In genomic region chr4:106898923-106899322, GRCm38 (mm10) we compare ENCODE assay signal across 17 mouse cellular contexts. TPM values are rescaled to one million over a fixed set of nuclear protein-coding genes. Genes with fewer than 3 reads are reported as not detected.
DNase-seq lines count a peak whose midpoint lies in the region; ATAC-seq and TF ChIP-seq lines count a peak whose summit lies in the region.
"Had no signal": no experiment of that assay in that cellular context is flagged by ENCODE, and none has a peak within 500 bp of the region (broad histone marks: within the 10 kb centered on the region; RNA-seq: fewer than 3 reads in every experiment).

No protein-coding gene starts in this region.

- H3K36me3 ChIP-seq in hindbrain, embryonic 14.5 days (replicated peaks; ENCODE audit: control insufficient read depth, insufficient read depth) = no peaks in the 10 kb centered on the region
- H3K36me3 ChIP-seq in hindbrain, embryonic 11.5 days (ENCODE audit: control insufficient read depth, insufficient read depth, low read length) = no peaks in the 10 kb centered on the region
- H3K36me3 ChIP-seq in embryonic facial prominence, embryonic 11.5 days (replicated peaks; ENCODE audit: control insufficient read depth, insufficient read depth, low read depth, low read length) = no peaks in the 10 kb centered on the region
- H3K36me3 ChIP-seq in limb, embryonic 10.5 days = no peaks in the 10 kb centered on the region
- H3K36me3 ChIP-seq in midbrain, postnatal 0 days (ENCODE audit: insufficient read depth, low read length) = no peaks in the 10 kb centered on the region
- H3K36me3 ChIP-seq in intestine, postnatal 0 days (ENCODE audit: control insufficient read depth, insufficient read depth) = no peaks in the 10 kb centered on the region
- H3K36me3 ChIP-seq: embryonic facial prominence, embryonic 12.5 days; G1E; heart, embryonic 13.5 days; limb, embryonic 13.5 days had no signal

- no peaks in the 10 kb centered on the region for H3K9me3 ChIP-seq in hindbrain, embryonic 14.5 days (ENCODE audit: control insufficient read depth, low read length)
- no peaks in the 10 kb centered on the region for H3K9me3 ChIP-seq in hindbrain, embryonic 11.5 days (ENCODE audit: control insufficient read depth, low read length)
- no peaks in the 10 kb centered on the region for H3K9me3 ChIP-seq in embryonic facial prominence, embryonic 11.5 days (replicated peaks; ENCODE audit: control insufficient read depth, low read length)
- H3K9me3 ChIP-seq in limb, embryonic 10.5 days (replicated peaks) = no peaks in the 10 kb centered on the region
- H3K9me3 ChIP-seq in midbrain, postnatal 0 days (ENCODE audit: low read length) = no peaks in the 10 kb centered on the region
- no peaks in the 10 kb centered on the region for H3K9me3 ChIP-seq in intestine, postnatal 0 days (ENCODE audit: control insufficient read depth)
- H3K9me3 ChIP-seq: embryonic facial prominence, embryonic 12.5 days; G1E; heart, embryonic 13.5 days had no signal

- no peak overlapping the region for H3K4me2 ChIP-seq in hindbrain, embryonic 14.5 days (replicated peaks)
- no peak overlapping the region for H3K4me2 ChIP-seq in hindbrain, embryonic 11.5 days (replicated peaks; ENCODE audit: low read depth, low read length)
- no peak overlapping the region for H3K4me2 ChIP-seq in embryonic facial prominence, embryonic 11.5 days (ENCODE audit: low read depth, low read length)
- no peak overlapping the region for H3K4me2 ChIP-seq in midbrain, postnatal 0 days (ENCODE audit: low read depth, low read length, poor library complexity, severe bottlenecking)
- no peak overlapping the region for H3K4me2 ChIP-seq in intestine, postnatal 0 days (replicated peaks; ENCODE audit: low read depth)
- H3K4me2 ChIP-seq: embryonic facial prominence, embryonic 12.5 days; heart, embryonic 13.5 days; limb, embryonic 13.5 days had no signal

- H3K4me3 ChIP-seq in hindbrain, embryonic 14.5 days (replicated peaks; ENCODE audit: low read length) = no peak overlapping the region
- H3K4me3 ChIP-seq in hindbrain, embryonic 11.5 days (ENCODE audit: low read depth, low read length) = no peak overlapping the region
- no peak overlapping the region for H3K4me3 ChIP-seq in embryonic facial prominence, embryonic 11.5 days (ENCODE audit: low read depth, low read length)
- no peak overlapping the region for H3K4me3 ChIP-seq in limb, embryonic 10.5 days
- H3K4me3 ChIP-seq in midbrain, postnatal 0 days (ENCODE audit: low read depth, low read length) = no peak overlapping the region
- no peak overlapping the region for H3K4me3 ChIP-seq in intestine, postnatal 0 days (ENCODE audit: low read depth, low read length)
- H3K4me3 ChIP-seq: embryonic facial prominence, embryonic 12.5 days; heart, embryonic 13.5 days; limb, embryonic 13.5 days had no signal

- H3K9ac ChIP-seq in hindbrain, embryonic 14.5 days = no peak overlapping the region
- no peak overlapping the region for H3K9ac ChIP-seq in hindbrain, embryonic 11.5 days (ENCODE audit: low read depth, low read length)
- H3K9ac ChIP-seq in embryonic facial prominence, embryonic 11.5 days (replicated peaks; ENCODE audit: low read length) = no peak overlapping the region
- H3K9ac ChIP-seq in midbrain, postnatal 0 days (replicated peaks; ENCODE audit: low read length, poor library complexity, severe bottlenecking) = no peak overlapping the region
- no peak overlapping the region for H3K9ac ChIP-seq in intestine, postnatal 0 days (ENCODE audit: low read depth, low read length)
- H3K9ac ChIP-seq: embryonic facial prominence, embryonic 12.5 days; heart, embryonic 13.5 days; limb, embryonic 13.5 days had no signal

- no peaks in the 10 kb centered on the region for H3K27me3 ChIP-seq in hindbrain, embryonic 14.5 days (ENCODE audit: control insufficient read depth, insufficient read depth, low read length)
- H3K27me3 ChIP-seq in hindbrain, embryonic 11.5 days (ENCODE audit: control insufficient read depth, insufficient read depth, low read length) = no peaks in the 10 kb centered on the region
- H3K27me3 ChIP-seq in embryonic facial prominence, embryonic 11.5 days (ENCODE audit: control insufficient read depth, insufficient read depth, low read length) = no peaks in the 10 kb centered on the region
- H3K27me3 ChIP-seq in limb, embryonic 10.5 days (ENCODE audit: low read depth, poor library complexity, severe bottlenecking) = peaks cover 15% of the 10 kb centered on the region
- no peaks in the 10 kb centered on the region for H3K27me3 ChIP-seq in midbrain, postnatal 0 days (ENCODE audit: insufficient read depth, low read length)
- no peaks in the 10 kb centered on the region for H3K27me3 ChIP-seq in intestine, postnatal 0 days (replicated peaks; ENCODE audit: control insufficient read depth, insufficient read depth, low read length)
- H3K27me3 ChIP-seq: embryonic facial prominence, embryonic 12.5 days; limb, embryonic 13.5 days had no signal

- peak; percentile 29 for DNase-seq in hindbrain, embryonic 14.5 days (ENCODE audit: low spot score)
- DNase-seq in hindbrain, embryonic 11.5 days (ENCODE audit: low spot score) = no peak
- DNase-seq in embryonic facial prominence, embryonic 11.5 days (ENCODE audit: low spot score) = peak; percentile 16
- no peak for DNase-seq in limb, embryonic 10.5 days (ENCODE audit: low spot score)
- DNase-seq in midbrain, postnatal 0 days (ENCODE audit: low spot score) = peak; percentile 55
- DNase-seq in embryo, embryonic 10.5 days (ENCODE audit: low spot score) = no peak
- DNase-seq: cerebellum, postnatal 36 days; heart, postnatal 36 days; lung, postnatal 14 days; right cerebral cortex, postnatal 25 days; thymus, postnatal 14 days had no signal

- no peak for TF ChIP-seq CTCF in midbrain, postnatal 0 days (IDR thresholded peaks at IDR 0.05)
- TF ChIP-seq CTCF in intestine, postnatal 0 days (IDR thresholded peaks at IDR 0.05; ENCODE audit: low read depth) = no peak

- ATAC-seq in hindbrain, embryonic 14.5 days (ENCODE audit: low FRiP score) = no peak
- ATAC-seq in hindbrain, embryonic 11.5 days (ENCODE audit: low FRiP score) = no peak
- no peak for ATAC-seq in embryonic facial prominence, embryonic 11.5 days (replicated peaks; ENCODE audit: insufficient number of reproducible peaks, low FRiP score, low TSS enrichment, low read depth)
- ATAC-seq in midbrain, postnatal 0 days (ENCODE audit: low FRiP score) = peak; percentile 49; the same call in 1 of the 2 replicates
- ATAC-seq in intestine, postnatal 0 days = no peak
- ATAC-seq: intestine, embryonic 16.5 days had no signal

- H3K4me1 ChIP-seq in hindbrain, embryonic 14.5 days (replicated peaks; ENCODE audit: control insufficient read depth, insufficient read depth, low read length) = no peaks in the 10 kb centered on the region
- H3K4me1 ChIP-seq in hindbrain, embryonic 11.5 days (replicated peaks; ENCODE audit: control insufficient read depth, insufficient read depth, low read length) = peaks cover 5% of the 10 kb centered on the region; the same call in 1 of the 2 replicates
- no peaks in the 10 kb centered on the region for H3K4me1 ChIP-seq in embryonic facial prominence, embryonic 11.5 days (ENCODE audit: control insufficient read depth, insufficient read depth, low read length)
- peaks cover 42% of the 10 kb centered on the region for H3K4me1 ChIP-seq in limb, embryonic 10.5 days
- peaks cover 10% of the 10 kb centered on the region for H3K4me1 ChIP-seq in midbrain, postnatal 0 days (ENCODE audit: insufficient read depth, low read length)
- no peaks in the 10 kb centered on the region for H3K4me1 ChIP-seq in intestine, postnatal 0 days (replicated peaks; ENCODE audit: control insufficient read depth, insufficient read depth, low read length)
- H3K4me1 ChIP-seq: embryonic facial prominence, embryonic 12.5 days had no signal

- no peak overlapping the region for H3K27ac ChIP-seq in hindbrain, embryonic 14.5 days
- H3K27ac ChIP-seq in hindbrain, embryonic 11.5 days (ENCODE audit: low read depth, low read length) = no peak overlapping the region
- no peak overlapping the region for H3K27ac ChIP-seq in embryonic facial prominence, embryonic 11.5 days (replicated peaks; ENCODE audit: low read depth, low read length)
- peak overlapping the region; percentile 56 for H3K27ac ChIP-seq in limb, embryonic 10.5 days
- no peak overlapping the region for H3K27ac ChIP-seq in midbrain, postnatal 0 days (ENCODE audit: low read depth, low read length)
- no peak overlapping the region for H3K27ac ChIP-seq in intestine, postnatal 0 days (ENCODE audit: low read depth, low read length)
- H3K27ac ChIP-seq: embryonic facial prominence, embryonic 12.5 days; heart, embryonic 13.5 days; limb, embryonic 13.5 days had no signal

- 42% methylated on average over 5 of the region's 5 CpGs for WGBS in hindbrain, embryonic 14.5 days
- 71% methylated on average over 5 of the region's 5 CpGs for WGBS in hindbrain, embryonic 11.5 days
- WGBS in embryonic facial prominence, embryonic 11.5 days = 68% methylated on average over 5 of the region's 5 CpGs
- 74% methylated on average over 5 of the region's 5 CpGs for WGBS in limb, embryonic 10.5 days
- WGBS in midbrain, postnatal 0 days = 38% methylated on average over 5 of the region's 5 CpGs
- 52% methylated on average over 5 of the region's 5 CpGs for WGBS in intestine, postnatal 0 days

RNA-seq across cellular contexts. Expression of gene Ssbp3, which starts 11.6 kb away (rescaled TPM):
- polyA plus RNA-seq in hindbrain, embryonic 14.5 days (2014; fragmentation: Nextera tagmentation; extraction: Ambion mirVana) = 93.0 and 100 TPM in 2 replicates
- polyA plus RNA-seq in hindbrain, embryonic 11.5 days (2014; fragmentation: Nextera tagmentation; extraction: Ambion mirVana) = 141 and 159 TPM in 2 replicates
- 129 and 138 TPM in 2 replicates for polyA plus RNA-seq in embryonic facial prominence, embryonic 11.5 days (2014; fragmentation: Nextera tagmentation; extraction: Ambion mirVana)
- polyA plus RNA-seq in limb, embryonic 10.5 days (2016; fragmentation: Nextera tagmentation; extraction: Ambion mirVana) = 225 and 250 TPM in 2 replicates
- total RNA-seq in midbrain, postnatal 0 days (2014; rRNA removed) = 172 and 176 TPM in 2 replicates
- polyA plus RNA-seq in midbrain, postnatal 0 days (2015; fragmentation: Nextera tagmentation; extraction: Ambion mirVana) = 110 and 126 TPM in 2 replicates
- 42.8 and 45.2 TPM in 2 replicates for polyA plus RNA-seq in intestine, postnatal 0 days (2015; fragmentation: Nextera tagmentation; extraction: Ambion mirVana)

Comparison
In these comparisons a context has a peak if more than half of its experiments do, and no peak if none do; other contexts are left out.
1. DNase-seq: peak in hindbrain, embryonic 14.5 days (single experiment), embryonic facial prominence, embryonic 11.5 days (single experiment) and midbrain, postnatal 0 days (single experiment); none in hindbrain, embryonic 11.5 days (single experiment), limb, embryonic 10.5 days (single experiment) and embryo, embryonic 10.5 days (single experiment).